Mouse (Mus musculus): Measurements from ENCODE around the gene Xrcc6. TPM values are rescaled to one million over a fixed set of nuclear protein-coding genes. Genes with fewer than 3 reads are reported as not detected.
A peak's percentile ranks its signal among the peaks of the same experiment; 100 is the strongest.

Gene Xrcc6
- polyA plus RNA-seq (2017; shearing (Covaris generic)) = 10 to 100 TPM; 56.5 to 73.1 TPM

GRCm38 (mm10) chr15:81987646-81988045 is at the start of gene Xrcc6:
TSS of gene Xrcc6 (plus strand) at chr15:81987835.
- ATAC-seq = no peak

GRCm38 (mm10) chr15:81938246-81938645 is 49.4 kb upstream of the Xrcc6 start:
- ATAC-seq = no peak

- ATAC-seq = no peak
Observed at GRCm38 (mm10) chr15:81939157-81939715, 48.4 kb upstream of the Xrcc6 start.

- ATAC-seq = no peak
Observed at GRCm38 (mm10) chr15:81939774-81940173, 47.9 kb upstream of the Xrcc6 start.

DNA sequence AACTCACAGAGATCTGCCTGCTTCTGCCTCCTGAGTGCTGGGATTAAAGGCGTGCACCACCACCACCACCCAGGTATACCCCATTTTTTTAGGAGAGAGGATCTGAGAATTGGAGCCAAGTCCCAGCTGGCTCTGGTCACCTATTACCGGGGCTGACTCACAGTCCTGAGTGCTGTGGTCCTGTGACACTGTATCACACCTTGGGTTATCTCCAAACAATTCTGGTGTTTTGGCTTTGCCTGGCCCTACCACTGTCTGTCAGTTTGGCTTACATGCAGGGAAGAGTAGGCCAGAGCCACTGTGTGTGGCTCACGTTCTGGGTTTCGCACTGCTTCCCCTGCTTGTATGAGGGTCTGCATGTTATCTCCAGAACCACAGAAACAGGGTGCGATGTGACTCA is 47.4 kb upstream of the Xrcc6 start:
- ATAC-seq = no peak

DNA sequence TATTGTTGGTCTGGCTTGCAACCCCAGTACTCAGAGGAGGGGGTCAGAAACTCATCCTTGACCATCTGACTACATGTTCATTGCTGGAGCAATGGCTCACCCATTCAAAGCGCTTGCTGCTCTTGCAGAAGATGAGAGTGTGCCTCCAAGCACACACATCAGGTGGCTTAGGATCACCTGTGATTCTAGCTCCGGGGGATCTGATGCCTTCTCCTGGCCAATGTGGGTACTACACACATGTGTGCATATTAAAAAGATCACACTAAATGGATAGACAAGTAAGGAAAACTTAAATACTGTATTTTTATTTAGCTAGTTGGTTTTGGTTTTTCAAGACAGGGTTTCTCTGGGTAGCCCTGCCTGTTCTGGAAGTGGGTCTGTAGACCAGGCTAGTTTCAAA is 46.6 kb upstream of the Xrcc6 start:
- no peak for ATAC-seq

- no peak for ATAC-seq
Observed at GRCm38 (mm10) chr15:81943176-81943749, 44.4 kb upstream of the Xrcc6 start.

GRCm38 (mm10) chr15:81949076-81949475 is 38.6 kb upstream of the Xrcc6 start:
- no peak for ATAC-seq

GRCm38 (mm10) chr15:81949476-81950131 is 38.0 kb upstream of the Xrcc6 start:
- ATAC-seq = no peak

DNA sequence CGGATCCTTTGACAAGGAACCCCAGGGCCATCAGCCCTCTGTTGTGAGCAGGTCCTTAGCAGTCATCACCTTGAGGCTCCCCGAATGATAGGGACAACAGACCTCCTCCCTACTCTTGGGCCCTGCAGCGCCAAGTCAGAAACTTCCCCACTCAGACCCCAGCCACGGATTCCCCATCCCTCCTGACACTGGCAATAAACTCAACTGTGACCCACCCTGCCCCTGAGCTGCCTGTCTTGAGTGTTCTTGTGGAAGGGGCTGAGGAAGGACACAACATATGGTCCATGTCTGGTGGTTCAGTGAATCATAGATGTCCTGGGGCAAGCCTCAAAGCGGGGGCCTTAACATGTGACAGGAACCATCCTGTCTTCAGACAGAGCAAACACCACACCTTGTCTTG is 36.9 kb upstream of the Xrcc6 start:
- ATAC-seq = no peak

- no peak for ATAC-seq
Observed at GRCm38 (mm10) chr15:81951159-81951558, 36.5 kb upstream of the Xrcc6 start.

DNA sequence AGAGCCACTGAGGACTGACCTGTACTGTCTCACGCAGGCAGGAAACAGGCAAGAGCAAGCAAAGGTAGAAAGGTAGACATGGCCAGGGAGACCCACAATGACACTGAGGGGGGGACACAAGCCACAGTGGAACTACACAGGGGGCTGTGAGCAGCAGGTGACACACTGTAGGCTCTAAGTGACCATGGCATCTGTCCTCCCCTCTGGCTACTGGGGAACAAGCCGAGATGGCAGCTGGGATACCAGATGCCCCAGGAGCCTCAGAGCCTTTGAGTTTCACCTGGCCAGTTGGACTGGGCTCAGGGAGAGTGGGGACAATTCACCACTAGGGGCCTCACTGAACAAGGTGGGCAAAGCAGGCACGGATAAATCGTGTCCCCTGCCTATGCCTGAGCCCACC is 35.3 kb upstream of the Xrcc6 start:
- ATAC-seq = no peak

- ATAC-seq = no peak
Observed at GRCm38 (mm10) chr15:81954151-81954583, 33.5 kb upstream of the Xrcc6 start.

- no peak for ATAC-seq
Observed at GRCm38 (mm10) chr15:81954716-81955115, 32.9 kb upstream of the Xrcc6 start.

- no peak for ATAC-seq
Observed at GRCm38 (mm10) chr15:81955414-81955813, 32.2 kb upstream of the Xrcc6 start.

DNA sequence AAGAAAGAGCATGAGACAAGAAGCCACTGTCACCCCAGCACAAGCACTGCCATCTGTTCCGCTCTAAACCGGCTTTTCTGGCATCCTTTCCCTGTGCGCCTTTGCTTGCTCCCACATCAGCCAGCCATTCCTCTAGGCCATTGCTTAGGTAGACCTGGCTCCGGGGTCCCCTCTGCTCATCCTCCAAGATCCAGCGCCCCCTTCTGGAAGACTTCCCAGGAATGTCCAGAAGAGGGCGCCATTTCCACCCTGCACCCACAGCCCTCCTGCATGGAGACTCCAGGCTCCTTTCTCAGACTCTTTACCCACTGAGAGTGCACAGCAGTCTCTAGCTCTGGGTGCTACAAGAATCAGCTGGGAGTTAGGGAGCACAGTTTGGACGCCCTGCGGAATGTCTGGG is 31.2 kb upstream of the Xrcc6 start:
- no peak for ATAC-seq

DNA sequence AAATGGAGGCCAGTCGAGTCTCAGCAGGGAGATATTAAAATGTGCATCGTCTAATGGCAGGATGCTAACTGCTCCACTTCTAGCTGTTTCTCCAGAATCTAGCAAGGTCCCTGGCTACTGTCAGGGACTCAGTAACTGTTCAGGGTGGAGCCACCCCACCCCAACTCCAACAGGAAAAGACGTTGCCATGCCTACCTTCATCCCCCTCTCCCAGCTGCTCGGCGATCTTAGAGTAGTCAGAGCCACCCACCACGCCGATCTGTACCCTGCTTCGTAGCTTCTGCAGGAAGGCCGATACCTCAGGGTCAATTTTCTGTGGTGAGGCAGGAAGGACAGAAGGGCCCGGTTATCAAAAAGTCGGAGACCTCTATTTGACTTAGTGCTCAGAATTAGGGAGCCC is 30.0 kb upstream of the Xrcc6 start:
- no peak for ATAC-seq

GRCm38 (mm10) chr15:81958906-81959305 is 28.7 kb upstream of the Xrcc6 start:
- no peak for ATAC-seq

GRCm38 (mm10) chr15:81960171-81961077 is 27.2 kb upstream of the Xrcc6 start, which contains the start of gene Pmm1:
TSS of gene Pmm1 (minus strand) at chr15:81960930.
- peak; percentile 95 for ATAC-seq

GRCm38 (mm10) chr15:81961078-81961451 is 26.6 kb upstream of the Xrcc6 start:
- ATAC-seq = no peak

GRCm38 (mm10) chr15:81964262-81964661 is 23.4 kb upstream of the Xrcc6 start:
- no peak for ATAC-seq

GRCm38 (mm10) chr15:81964980-81965545 is 22.6 kb upstream of the Xrcc6 start:
- no peak for ATAC-seq
